Mouse (Mus musculus): ENCODE results near the gene Cbln3. TPM values are rescaled to one million over a fixed set of nuclear protein-coding genes. Genes with fewer than 3 reads are reported as not detected.
A peak's percentile ranks its signal among the peaks of the same experiment; 100 is the strongest.

Cbln3 gene
- polyA plus RNA-seq, 1 experiment from 2014 or later: 0.26 TPM

GRCm38 (mm10) chr14:55873714-55874683, 10.2 kb downstream of the Cbln3 start:
- Histone ChIP-seq H3K27me3 (replicated peaks; ENCODE audit: insufficient read depth, low read length) (no peaks in the 10 kb centered on the region), H3K4me2 (replicated peaks; ENCODE audit: low read depth, low read length) (peak overlapping the region; percentile 46), H3K36me3 (ENCODE audit: insufficient read depth, low read length) (peaks cover 16% of the 10 kb centered on the region), H3K9me3 (ENCODE audit: low read length) (no peaks in the 10 kb centered on the region), H3K9ac (replicated peaks; ENCODE audit: low read depth) (no peak overlapping the region), H3K27ac (ENCODE audit: low read length) (no peak overlapping the region), H3K4me1 (ENCODE audit: insufficient read depth, low read depth, low read length) (peaks cover 5% of the 10 kb centered on the region; the same call in 1 of the 2 replicates), H3K4me3 (ENCODE audit: low read depth, low read length) (0 out of 2 replicates have a peak overlapping the region, but pooled peaks have one; percentile 8)
- ATAC-seq (peak; percentile 71), DNase-seq (ENCODE audit: low spot score) (peak; percentile 87)
- TF ChIP-seq CTCF (IDR thresholded peaks at IDR 0.05) (peak; percentile 99), EP300 (IDR thresholded peaks at IDR 0.05) (no peak)
- WGBS: 12% methylated on average over 30 of the region's 30 CpGs

DNA sequence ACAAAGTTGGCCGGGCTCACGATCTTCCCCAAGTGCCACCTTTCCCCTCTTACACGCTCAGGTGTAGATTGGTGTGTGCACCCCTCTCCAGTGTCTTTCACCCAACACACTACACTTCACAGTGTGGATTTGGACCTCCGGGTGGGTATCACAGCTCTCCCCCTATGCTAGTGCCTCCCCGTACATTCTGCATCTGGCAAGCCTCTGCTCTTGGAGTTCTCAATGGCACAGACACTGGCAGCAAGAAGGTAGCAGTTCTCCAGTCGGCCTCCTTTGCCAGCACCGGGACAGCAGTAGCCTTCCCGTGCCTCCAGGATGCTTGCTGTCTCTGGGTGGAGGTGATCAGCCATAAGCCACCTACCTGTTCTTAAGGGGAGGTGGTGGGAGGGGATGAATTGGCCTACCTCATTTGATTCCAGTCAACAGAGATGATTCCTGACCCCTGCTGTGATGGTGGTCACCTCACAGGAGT, 10.9 kb downstream of the Cbln3 start:
- no peaks in the 10 kb centered on the region for H3K9me3 ChIP-seq (ENCODE audit: low read length)
- DNase-seq (ENCODE audit: low spot score) (no peak), ATAC-seq (no peak)
- H3K4me1 ChIP-seq (ENCODE audit: insufficient read depth, low read depth, low read length): peaks cover 5% of the 10 kb centered on the region; the same call in 1 of the 2 replicates
- no peak for TF ChIP-seq EP300 (IDR thresholded peaks at IDR 0.05)
- H3K27ac ChIP-seq (ENCODE audit: low read length): no peak overlapping the region
- H3K27me3 ChIP-seq (replicated peaks; ENCODE audit: insufficient read depth, low read length): no peaks in the 10 kb centered on the region
- WGBS: 88% methylated on average over 8 of the region's 8 CpGs
- H3K9ac ChIP-seq (replicated peaks; ENCODE audit: low read depth): no peak overlapping the region
- no peak overlapping the region for H3K4me2 ChIP-seq (replicated peaks; ENCODE audit: low read depth, low read length)
- no peak overlapping the region for H3K4me3 ChIP-seq (ENCODE audit: low read depth, low read length)
- H3K36me3 ChIP-seq (ENCODE audit: insufficient read depth, low read length): peaks cover 20% of the 10 kb centered on the region

GRCm38 (mm10) chr14:55872551-55872950, 11.6 kb downstream of the Cbln3 start:
- no peak overlapping the region for H3K27ac ChIP-seq (ENCODE audit: low read length)
- H3K9me3 ChIP-seq (ENCODE audit: low read length): no peaks in the 10 kb centered on the region
- H3K36me3 ChIP-seq (ENCODE audit: insufficient read depth, low read length): peaks cover 22% of the 10 kb centered on the region
- H3K27me3 ChIP-seq (replicated peaks; ENCODE audit: insufficient read depth, low read length): no peaks in the 10 kb centered on the region
- H3K4me2 ChIP-seq (replicated peaks; ENCODE audit: low read depth, low read length): no peak overlapping the region
- TF ChIP-seq CTCF (IDR thresholded peaks at IDR 0.05): no peak
- no peak for TF ChIP-seq EP300 (IDR thresholded peaks at IDR 0.05)
- H3K4me1 ChIP-seq (ENCODE audit: insufficient read depth, low read depth, low read length): peaks cover 2% of the 10 kb centered on the region; the same call in 1 of the 2 replicates
- no peak for ATAC-seq
- no peak overlapping the region for H3K9ac ChIP-seq (replicated peaks; ENCODE audit: low read depth)
- 85% methylated on average over 17 of the region's 17 CpGs for WGBS
- no peak for DNase-seq (ENCODE audit: low spot score)
- H3K4me3 ChIP-seq (ENCODE audit: low read depth, low read length): no peak overlapping the region

- H3K9ac ChIP-seq (replicated peaks; ENCODE audit: low read depth): no peak overlapping the region
- WGBS: 87% methylated on average over 12 of the region's 12 CpGs
- no peak overlapping the region for H3K27ac ChIP-seq (ENCODE audit: low read length)
- DNase-seq (ENCODE audit: low spot score): no peak
- no peak overlapping the region for H3K4me2 ChIP-seq (replicated peaks; ENCODE audit: low read depth, low read length)
- H3K36me3 ChIP-seq (ENCODE audit: insufficient read depth, low read length): peaks cover 22% of the 10 kb centered on the region
- H3K4me1 ChIP-seq (ENCODE audit: insufficient read depth, low read depth, low read length): no peaks in the 10 kb centered on the region
- no peak overlapping the region for H3K4me3 ChIP-seq (ENCODE audit: low read depth, low read length)
- no peak for TF ChIP-seq CTCF (IDR thresholded peaks at IDR 0.05)
- TF ChIP-seq EP300 (IDR thresholded peaks at IDR 0.05): no peak
- no peak for ATAC-seq
- H3K9me3 ChIP-seq (ENCODE audit: low read length): no peaks in the 10 kb centered on the region
- H3K27me3 ChIP-seq (replicated peaks; ENCODE audit: insufficient read depth, low read length): no peaks in the 10 kb centered on the region
Observed at GRCm38 (mm10) chr14:55872039-55872438, 12.2 kb downstream of the Cbln3 start.

DNA sequence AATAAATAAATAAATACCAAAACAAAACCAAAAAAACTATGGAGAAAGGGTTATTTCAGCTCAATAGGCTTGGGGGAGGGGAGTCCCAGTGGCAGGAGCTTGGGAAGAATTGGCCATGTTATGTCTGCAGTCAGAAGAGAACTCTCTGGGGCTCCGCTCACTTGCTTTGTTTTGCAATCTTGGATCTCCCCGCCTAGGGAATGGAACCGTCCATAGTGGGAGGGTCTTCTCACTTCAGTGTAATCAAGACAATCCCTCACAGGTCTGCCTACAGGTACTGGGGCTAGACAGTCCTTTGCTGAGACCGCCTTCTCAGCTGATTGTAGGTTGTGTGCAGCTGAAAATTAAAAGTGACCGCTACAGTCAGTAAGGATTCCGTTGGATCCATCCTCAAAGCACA, 14.7 kb downstream of the Cbln3 start:
- Histone ChIP-seq H3K4me2 (replicated peaks; ENCODE audit: low read depth, low read length) (no peak overlapping the region), H3K27me3 (replicated peaks; ENCODE audit: insufficient read depth, low read length) (no peaks in the 10 kb centered on the region), H3K36me3 (ENCODE audit: insufficient read depth, low read length) (peaks cover 22% of the 10 kb centered on the region), H3K9ac (replicated peaks; ENCODE audit: low read depth) (no peak overlapping the region), H3K4me1 (ENCODE audit: insufficient read depth, low read depth, low read length) (no peaks in the 10 kb centered on the region), H3K9me3 (ENCODE audit: low read length) (no peaks in the 10 kb centered on the region), H3K4me3 (ENCODE audit: low read depth, low read length) (no peak overlapping the region), H3K27ac (ENCODE audit: low read length) (no peak overlapping the region)
- no peak for DNase-seq (ENCODE audit: low spot score)
- 92% methylated on average over 6 of the region's 6 CpGs for WGBS
- TF ChIP-seq EP300 (IDR thresholded peaks at IDR 0.05): no peak
- ATAC-seq: no peak

DNA sequence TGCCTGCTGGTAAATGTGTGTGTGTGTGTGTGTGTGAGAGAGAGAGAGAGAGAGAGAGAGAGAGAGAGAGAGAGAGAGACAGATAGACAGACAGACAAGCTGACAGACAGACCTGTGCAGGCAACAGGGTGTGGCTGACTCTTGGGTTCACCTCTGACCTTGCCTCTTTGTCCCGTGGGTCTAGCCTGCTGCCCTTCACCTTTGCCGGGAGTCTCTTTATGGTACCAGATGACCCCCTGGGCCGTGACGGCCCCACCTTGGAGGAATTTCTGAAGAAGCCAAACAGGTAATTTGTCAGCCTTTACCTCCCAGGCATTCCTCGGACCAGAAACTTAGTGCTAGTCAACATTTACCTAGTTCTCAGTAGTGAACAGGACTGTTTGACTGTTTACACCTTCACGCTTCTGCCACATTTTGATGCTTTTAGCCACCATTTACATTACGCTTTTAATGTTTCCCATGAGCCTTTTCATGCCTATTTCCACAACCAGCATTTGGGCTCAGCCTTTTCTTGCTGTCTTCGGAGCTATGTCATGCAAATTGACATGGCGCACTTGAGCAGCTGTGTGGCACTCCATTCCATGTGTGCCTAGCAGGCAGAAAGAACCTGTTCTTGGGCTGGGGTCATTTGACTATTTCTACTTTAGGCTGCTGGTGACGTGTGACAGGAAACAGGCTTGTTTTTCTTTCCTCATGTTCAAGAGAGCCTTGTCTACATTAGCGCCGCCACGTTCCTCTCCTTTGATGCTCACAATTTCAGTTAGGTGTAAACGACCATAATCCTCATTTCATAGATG, 15.8 kb downstream of the Cbln3 start:
- 82% methylated on average over 14 of the region's 14 CpGs for WGBS
- Histone ChIP-seq H3K36me3 (ENCODE audit: insufficient read depth, low read length) (peaks cover 22% of the 10 kb centered on the region), H3K9ac (replicated peaks; ENCODE audit: low read depth) (no peak overlapping the region), H3K27me3 (replicated peaks; ENCODE audit: insufficient read depth, low read length) (no peaks in the 10 kb centered on the region), H3K27ac (ENCODE audit: low read length) (no peak overlapping the region), H3K4me2 (replicated peaks; ENCODE audit: low read depth, low read length) (no peak overlapping the region), H3K4me1 (ENCODE audit: insufficient read depth, low read depth, low read length) (no peaks in the 10 kb centered on the region), H3K4me3 (ENCODE audit: low read depth, low read length) (no peak overlapping the region), H3K9me3 (ENCODE audit: low read length) (no peaks in the 10 kb centered on the region)
- no peak for DNase-seq (ENCODE audit: low spot score)
- TF ChIP-seq CTCF (IDR thresholded peaks at IDR 0.05): no peak
- TF ChIP-seq EP300 (IDR thresholded peaks at IDR 0.05): no peak
- ATAC-seq: no peak
